Mouse (Mus musculus): Measurements from ENCODE around the gene Sfrp5. TPM values are rescaled to one million over a fixed set of nuclear protein-coding genes. Genes with fewer than 3 reads are reported as not detected.

The Sfrp5 gene
- polyA plus RNA-seq, 1 experiment from 2014 or later: 0.12 TPM

GRCm38 (mm10) chr19:42229499-42230287 is 27.6 kb upstream of the Sfrp5 start:
- Histone ChIP-seq H3K9ac (no peak overlapping the region), H3K27ac (replicated peaks) (no peak overlapping the region), H3K9me3 (replicated peaks) (no peaks in the 10 kb centered on the region), H3K4me2 (peak overlapping the region; percentile 33), H3K27me3 (peaks cover 9% of the 10 kb centered on the region), H3K4me3 (replicated peaks) (no peak overlapping the region), H3K36me3 (replicated peaks) (no peaks in the 10 kb centered on the region), H3K4me1 (replicated peaks) (peaks cover 20% of the 10 kb centered on the region)
- no peak for ATAC-seq (ENCODE audit: insufficient read depth)
- WGBS (ENCODE audit: insufficient replicate concordance): 53% methylated on average over 17 of the region's 17 CpGs

GRCm38 (mm10) chr19:42226451-42226850 is 24.4 kb upstream of the Sfrp5 start:
- Histone ChIP-seq H3K27me3 (peaks cover 1% of the 10 kb centered on the region), H3K4me1 (replicated peaks) (peaks cover 20% of the 10 kb centered on the region), H3K36me3 (replicated peaks) (no peaks in the 10 kb centered on the region), H3K9me3 (replicated peaks) (no peaks in the 10 kb centered on the region), H3K4me2 (no peak overlapping the region), H3K9ac (no peak overlapping the region), H3K27ac (replicated peaks) (no peak overlapping the region), H3K4me3 (replicated peaks) (no peak overlapping the region)
- ATAC-seq (ENCODE audit: insufficient read depth): no peak
- 52% methylated on average over 10 of the region's 10 CpGs for WGBS (ENCODE audit: insufficient replicate concordance)

- no peak overlapping the region for H3K4me3 ChIP-seq (replicated peaks)
- no peaks in the 10 kb centered on the region for H3K9me3 ChIP-seq (replicated peaks)
- no peaks in the 10 kb centered on the region; the same call in 1 of the 2 replicates for H3K27me3 ChIP-seq
- no peak overlapping the region for H3K9ac ChIP-seq
- no peak for ATAC-seq (ENCODE audit: insufficient read depth)
- H3K4me2 ChIP-seq: no peak overlapping the region
- H3K27ac ChIP-seq (replicated peaks): no peak overlapping the region
- no peaks in the 10 kb centered on the region for H3K36me3 ChIP-seq (replicated peaks)
- 11% methylated on average over 2 of the region's 2 CpGs for WGBS (ENCODE audit: insufficient replicate concordance)
- H3K4me1 ChIP-seq (replicated peaks): no peaks in the 10 kb centered on the region
Observed at GRCm38 (mm10) chr19:42217374-42217763, 15.3 kb upstream of the Sfrp5 start.

- 52% methylated on average over 7 of the region's 7 CpGs for WGBS (ENCODE audit: insufficient replicate concordance)
- Histone ChIP-seq H3K4me3 (replicated peaks) (no peak overlapping the region), H3K9me3 (replicated peaks) (no peaks in the 10 kb centered on the region), H3K4me1 (replicated peaks) (no peaks in the 10 kb centered on the region), H3K9ac (no peak overlapping the region), H3K36me3 (replicated peaks) (no peaks in the 10 kb centered on the region), H3K27me3 (no peaks in the 10 kb centered on the region; the same call in 1 of the 2 replicates), H3K27ac (replicated peaks) (no peak overlapping the region), H3K4me2 (no peak overlapping the region)
- no peak for ATAC-seq (ENCODE audit: insufficient read depth)
Observed at GRCm38 (mm10) chr19:42216699-42217373, 14.8 kb upstream of the Sfrp5 start.

- no peaks in the 10 kb centered on the region for H3K36me3 ChIP-seq (replicated peaks)
- H3K4me3 ChIP-seq (replicated peaks): no peak overlapping the region
- H3K4me1 ChIP-seq (replicated peaks): no peaks in the 10 kb centered on the region
- H3K9ac ChIP-seq: no peak overlapping the region
- no peak overlapping the region for H3K4me2 ChIP-seq
- H3K27me3 ChIP-seq: peaks cover 3% of the 10 kb centered on the region; the same call in 1 of the 2 replicates
- no peaks in the 10 kb centered on the region for H3K9me3 ChIP-seq (replicated peaks)
- no peak for ATAC-seq (ENCODE audit: insufficient read depth)
- WGBS (ENCODE audit: insufficient replicate concordance): 57% methylated on average over 2 of the region's 2 CpGs
- H3K27ac ChIP-seq (replicated peaks): no peak overlapping the region
Observed at GRCm38 (mm10) chr19:42214601-42215000, 12.5 kb upstream of the Sfrp5 start.

GRCm38 (mm10) chr19:42211936-42212335 is 9.9 kb upstream of the Sfrp5 start:
- Histone ChIP-seq H3K27me3 (0 out of 2 replicates have a peak, but pooled peaks cover 3% of the 10 kb centered on the region), H3K9ac (no peak overlapping the region), H3K27ac (replicated peaks) (no peak overlapping the region), H3K4me3 (replicated peaks) (no peak overlapping the region), H3K9me3 (replicated peaks) (no peaks in the 10 kb centered on the region), H3K4me1 (replicated peaks) (no peaks in the 10 kb centered on the region), H3K36me3 (replicated peaks) (no peaks in the 10 kb centered on the region), H3K4me2 (no peak overlapping the region)
- ATAC-seq (ENCODE audit: insufficient read depth): no peak
- 25% methylated on average over 8 of the region's 8 CpGs for whole genome bisulfite sequencing (ENCODE audit: insufficient replicate concordance)

- no peaks in the 10 kb centered on the region for H3K9me3 ChIP-seq (replicated peaks)
- no peak overlapping the region for H3K27ac ChIP-seq (replicated peaks)
- H3K27me3 ChIP-seq: 0 out of 2 replicates have a peak, but pooled peaks cover 3% of the 10 kb centered on the region
- ATAC-seq (ENCODE audit: insufficient read depth): no peak
- H3K36me3 ChIP-seq (replicated peaks): no peaks in the 10 kb centered on the region
- no peak overlapping the region for H3K9ac ChIP-seq
- no peak overlapping the region for H3K4me3 ChIP-seq (replicated peaks)
- H3K4me2 ChIP-seq: no peak overlapping the region
- no peaks in the 10 kb centered on the region for H3K4me1 ChIP-seq (replicated peaks)
- 65% methylated on average over 6 of the region's 6 CpGs for WGBS (ENCODE audit: insufficient replicate concordance)
Observed at GRCm38 (mm10) chr19:42209976-42210375, 7.9 kb upstream of the Sfrp5 start.

- no peak overlapping the region for H3K4me2 ChIP-seq
- H3K9me3 ChIP-seq (replicated peaks): no peaks in the 10 kb centered on the region
- 57% methylated on average over 7 of the region's 7 CpGs for WGBS (ENCODE audit: insufficient replicate concordance)
- no peak overlapping the region for H3K27ac ChIP-seq (replicated peaks)
- H3K4me1 ChIP-seq (replicated peaks): no peaks in the 10 kb centered on the region
- no peak for ATAC-seq (ENCODE audit: insufficient read depth)
- H3K4me3 ChIP-seq (replicated peaks): no peak overlapping the region
- peaks cover 4% of the 10 kb centered on the region; the same call in 1 of the 2 replicates for H3K27me3 ChIP-seq
- no peaks in the 10 kb centered on the region for H3K36me3 ChIP-seq (replicated peaks)
- no peak overlapping the region for H3K9ac ChIP-seq
Observed at GRCm38 (mm10) chr19:42209485-42209884, 7.4 kb upstream of the Sfrp5 start.

GRCm38 (mm10) chr19:42205201-42205600 is 3.1 kb upstream of the Sfrp5 start:
- WGBS (ENCODE audit: insufficient replicate concordance): 68% methylated on average over 8 of the region's 8 CpGs
- no peak overlapping the region for H3K4me2 ChIP-seq
- H3K9me3 ChIP-seq (replicated peaks): no peaks in the 10 kb centered on the region
- no peak overlapping the region for H3K27ac ChIP-seq (replicated peaks)
- no peaks in the 10 kb centered on the region for H3K4me1 ChIP-seq (replicated peaks)
- H3K9ac ChIP-seq: no peak overlapping the region
- H3K36me3 ChIP-seq (replicated peaks): no peaks in the 10 kb centered on the region
- no peak overlapping the region for H3K4me3 ChIP-seq (replicated peaks)
- no peak for ATAC-seq (ENCODE audit: insufficient read depth)
- peaks cover 43% of the 10 kb centered on the region for H3K27me3 ChIP-seq

GRCm38 (mm10) chr19:42204306-42204705 is 2.3 kb upstream of the Sfrp5 start:
- H3K9me3 ChIP-seq (replicated peaks): no peaks in the 10 kb centered on the region
- H3K4me1 ChIP-seq (replicated peaks): no peaks in the 10 kb centered on the region
- peaks cover 52% of the 10 kb centered on the region for H3K27me3 ChIP-seq
- 71% methylated on average over 4 of the region's 4 CpGs for WGBS (ENCODE audit: insufficient replicate concordance)
- no peak overlapping the region for H3K4me3 ChIP-seq (replicated peaks)
- H3K9ac ChIP-seq: no peak overlapping the region
- no peaks in the 10 kb centered on the region for H3K36me3 ChIP-seq (replicated peaks)
- ATAC-seq (ENCODE audit: insufficient read depth): no peak
- no peak overlapping the region for H3K27ac ChIP-seq (replicated peaks)
- H3K4me2 ChIP-seq: no peak overlapping the region

- H3K4me3 ChIP-seq (replicated peaks): no peak overlapping the region
- no peaks in the 10 kb centered on the region for H3K4me1 ChIP-seq (replicated peaks)
- ATAC-seq (ENCODE audit: insufficient read depth): no peak
- peaks cover 68% of the 10 kb centered on the region for H3K27me3 ChIP-seq
- H3K27ac ChIP-seq (replicated peaks): no peak overlapping the region
- H3K9ac ChIP-seq: no peak overlapping the region
- H3K4me2 ChIP-seq: no peak overlapping the region
- H3K9me3 ChIP-seq (replicated peaks): no peaks in the 10 kb centered on the region
- WGBS (ENCODE audit: insufficient replicate concordance): 20% methylated on average over 8 of the region's 8 CpGs
- no peaks in the 10 kb centered on the region for H3K36me3 ChIP-seq (replicated peaks)
Observed at GRCm38 (mm10) chr19:42202467-42202866, 415 bp upstream of the Sfrp5 start.
